Mouse (Mus musculus) liver, embryonic 14.5 days (tissue): Measurements from ENCODE around the gene Cep350. TPM values are rescaled to one million over a fixed set of nuclear protein-coding genes. Genes with fewer than 3 reads are reported as not detected.

ENCODE experiments used
- ATAC-seq: fragments of 200-750 bp; cut with Nextera tagmentation; 2 replicates; pipeline ENCODE4 v1.8.0; 2017; ENCODE audit warnings: moderate number of reproducible peaks, mild to moderate bottlenecking, moderate library complexity; ENCODE audit not compliant: insufficient read depth
- DNase-seq, 3 experiments: peaks; one replicate each; pipeline ENCODE4 v3.0.0-alpha.2; 2012 to 2013; ENCODE audit warnings: low read depth in 3 of 3, low spot score in 3 of 3
- H3K27ac ChIP-seq: fragments of 300-500 bp; sonication (generic); 2 replicates; pipeline ENCODE4 v1.5.1; 2014; ENCODE audit warnings: moderate library complexity, mild to moderate bottlenecking, control low read depth, inconsistent platforms
- H3K27me3 ChIP-seq: fragments of 300-500 bp; sonication (generic); 2 replicates; pipeline ENCODE4 v1.6.1; 2014; ENCODE audit warnings: mild to moderate bottlenecking, low read length, moderate library complexity; ENCODE audit not compliant: control insufficient read depth, insufficient read depth
- H3K36me3 ChIP-seq: fragments of 300-500 bp; sonication (generic); replicated peaks from 2 replicates; pipeline ENCODE4 v1.6.1; 2014; ENCODE audit warnings: low read depth; ENCODE audit not compliant: control insufficient read depth, insufficient read depth
- H3K4me1 ChIP-seq, 2 experiments: fragments of 200-500 bp in 1 of 2; fragments of 300-500 bp in 1 of 2; sonication (generic) in 1 of 2; replicated peaks; 2 replicates each; pipeline ENCODE4 v1.6.1; 2012 to 2014; ENCODE audit warnings: antibody characterized with exemption in 1 of 2, inconsistent platforms in 1 of 2, low read length in 1 of 2; ENCODE audit not compliant: control insufficient read depth in 2 of 2, insufficient read depth in 2 of 2
- H3K4me2 ChIP-seq: fragments of 300-500 bp; sonication (generic); 2 replicates; pipeline ENCODE4 v1.6.1; 2014; ENCODE audit warnings: low read depth, mild to moderate bottlenecking, control low read depth, moderate library complexity
- H3K4me3 ChIP-seq, 2 experiments: fragments of 200-500 bp in 1 of 2; fragments of 300-500 bp in 1 of 2; sonication (generic) in 1 of 2; 2 replicates each; pipeline ENCODE4 v1.5.1; 2012 to 2014; ENCODE audit warnings: low read depth in 2 of 2, low read length in 2 of 2, mild to moderate bottlenecking in 2 of 2, control low read depth in 1 of 2, inconsistent platforms in 1 of 2, moderate library complexity in 1 of 2; ENCODE audit not compliant: insufficient read depth in 1 of 2
- H3K9ac ChIP-seq: fragments of 300-500 bp; sonication (generic); replicated peaks from 2 replicates; pipeline ENCODE4 v1.6.1; 2014; ENCODE audit warnings: mild to moderate bottlenecking, control low read depth, moderate library complexity
- H3K9me3 ChIP-seq: fragments of 300-500 bp; sonication (generic); 2 replicates; pipeline ENCODE4 v1.6.1; 2016; ENCODE audit warnings: low read length, mixed read lengths; ENCODE audit not compliant: control insufficient read depth
- CTCF ChIP-seq: IDR thresholded peaks from 2 replicates; pipeline ENCODE4 v1.5.1; 2016; ENCODE audit warnings: antibody characterized with exemption, low read depth, control low read depth
- EP300 ChIP-seq: IDR thresholded peaks from 2 replicates; pipeline ENCODE4 v1.6.1; 2016; ENCODE audit warnings: antibody characterized with exemption, low read depth
- WGBS: fragments of 180-500 bp; shearing (Covaris S2); extraction: QIAGEN DNeasy Blood & Tissue Kit; methylation state at CpG from one replicate; pipeline ENCODE4 v1.1.7; 2014; ENCODE audit not compliant: insufficient replicate concordance; 5-methylcytosine and 5-hydroxymethylcytosine counted together
- polyA plus RNA-seq, 2 experiments: library from polyadenylated mRNA; depleted of rRNA in 1 of 2; stranded (reverse) in 1 of 2; unstranded in 1 of 2; fragments of >200 nt; fragmentation: Nextera tagmentation in 1 of 2; extraction: Ambion mirVana in 1 of 2; gene quantifications; 2 replicates each; pipeline versions ENCODE4 v1.2.1 to v1.2.3; 2012 to 2014

Cep350 gene
- polyA plus RNA-seq, 2 experiments: 3.5 to 4.2 TPM

DNA sequence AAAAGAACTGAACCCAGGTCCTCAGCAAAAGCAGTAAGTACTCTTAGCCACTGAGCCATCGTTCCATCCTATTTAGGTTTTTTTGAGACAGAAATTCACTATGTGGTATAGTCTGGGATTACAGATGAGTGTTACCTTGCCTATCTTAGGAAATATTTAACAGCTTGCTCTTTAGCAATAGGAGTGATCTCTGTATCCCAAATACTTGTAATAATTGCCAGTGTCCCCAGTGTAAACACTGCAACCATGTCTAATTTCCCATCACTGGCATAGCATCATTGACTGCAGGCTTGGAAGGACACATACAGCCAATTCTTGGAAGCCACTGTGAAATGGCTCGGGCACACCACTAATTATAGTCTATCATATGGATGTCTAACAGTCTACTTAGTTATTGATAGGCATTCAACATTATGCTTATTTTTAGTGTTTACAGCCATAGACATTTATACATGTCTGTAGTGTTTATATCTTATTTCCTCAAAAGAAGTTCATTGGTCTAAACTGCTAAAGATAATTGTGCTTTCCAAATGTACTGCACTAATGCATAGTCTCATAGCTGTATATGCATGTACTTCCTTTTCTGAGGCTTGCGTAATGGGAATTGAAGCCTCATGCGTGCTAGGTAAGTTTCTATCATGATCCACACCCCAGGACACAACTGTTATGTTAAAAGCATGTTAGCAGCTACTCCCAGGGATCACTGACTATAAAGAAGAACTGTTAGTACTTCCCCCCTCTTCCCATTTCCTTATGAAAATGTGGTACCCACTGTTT lies 146.9 kb downstream of the Cep350 start:
- no peak for TF ChIP-seq CTCF
- no peak for TF ChIP-seq EP300
- Histone ChIP-seq H3K4me1 (peaks cover 0 to 9% of the 10 kb centered on the region in 2 experiments; a peak in 3 of 4 replicates), H3K9ac (no peak overlapping the region), H3K27me3 (no peaks in the 10 kb centered on the region), H3K27ac (no peak overlapping the region), H3K36me3 (no peaks in the 10 kb centered on the region), H3K4me2 (no peak overlapping the region), H3K9me3 (no peaks in the 10 kb centered on the region), H3K4me3 (no peak overlapping the region)
- WGBS: 72% methylated on average over 4 of the region's 4 CpGs
- ATAC-seq (no peak), DNase-seq (no peak)

GRCm38 (mm10) chr1:155820646-155821045 lies 152.4 kb downstream of the Cep350 start:
- no peak for ATAC-seq
- TF ChIP-seq EP300: no peak
- Histone ChIP-seq H3K4me2 (no peak overlapping the region), H3K4me3 (no peak overlapping the region), H3K4me1 (peaks cover 0 to 2% of the 10 kb centered on the region in 2 experiments; a peak in 1 of 4 replicates), H3K27me3 (no peaks in the 10 kb centered on the region), H3K9me3 (no peaks in the 10 kb centered on the region), H3K27ac (no peak overlapping the region), H3K36me3 (no peaks in the 10 kb centered on the region), H3K9ac (no peak overlapping the region)
- 64% methylated on average over 5 of the region's 5 CpGs for WGBS
- DNase-seq: no peak

DNA sequence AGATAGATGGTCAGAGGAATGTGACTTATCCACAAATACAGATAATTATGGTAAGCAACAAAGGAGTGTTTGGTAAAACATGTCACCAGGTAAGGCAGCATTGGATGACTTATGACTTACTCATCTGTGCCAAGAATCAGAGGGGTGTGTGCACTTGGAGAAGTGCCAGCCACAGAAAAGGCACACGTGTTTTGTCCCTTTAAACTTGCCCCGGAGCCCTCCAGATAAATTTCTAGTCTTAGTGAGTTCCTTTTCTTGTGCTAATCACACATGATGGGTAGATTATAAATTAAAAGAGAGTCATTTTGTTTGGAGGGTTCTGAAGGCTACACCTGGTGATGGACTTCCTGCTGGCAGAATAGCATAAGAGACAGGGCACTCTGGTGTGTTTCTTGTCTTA lies 156.9 kb downstream of the Cep350 start:
- no peak for ATAC-seq
- 45% methylated on average over 2 of the region's 2 CpGs for WGBS
- TF ChIP-seq EP300 (no peak), CTCF (no peak)

DNA sequence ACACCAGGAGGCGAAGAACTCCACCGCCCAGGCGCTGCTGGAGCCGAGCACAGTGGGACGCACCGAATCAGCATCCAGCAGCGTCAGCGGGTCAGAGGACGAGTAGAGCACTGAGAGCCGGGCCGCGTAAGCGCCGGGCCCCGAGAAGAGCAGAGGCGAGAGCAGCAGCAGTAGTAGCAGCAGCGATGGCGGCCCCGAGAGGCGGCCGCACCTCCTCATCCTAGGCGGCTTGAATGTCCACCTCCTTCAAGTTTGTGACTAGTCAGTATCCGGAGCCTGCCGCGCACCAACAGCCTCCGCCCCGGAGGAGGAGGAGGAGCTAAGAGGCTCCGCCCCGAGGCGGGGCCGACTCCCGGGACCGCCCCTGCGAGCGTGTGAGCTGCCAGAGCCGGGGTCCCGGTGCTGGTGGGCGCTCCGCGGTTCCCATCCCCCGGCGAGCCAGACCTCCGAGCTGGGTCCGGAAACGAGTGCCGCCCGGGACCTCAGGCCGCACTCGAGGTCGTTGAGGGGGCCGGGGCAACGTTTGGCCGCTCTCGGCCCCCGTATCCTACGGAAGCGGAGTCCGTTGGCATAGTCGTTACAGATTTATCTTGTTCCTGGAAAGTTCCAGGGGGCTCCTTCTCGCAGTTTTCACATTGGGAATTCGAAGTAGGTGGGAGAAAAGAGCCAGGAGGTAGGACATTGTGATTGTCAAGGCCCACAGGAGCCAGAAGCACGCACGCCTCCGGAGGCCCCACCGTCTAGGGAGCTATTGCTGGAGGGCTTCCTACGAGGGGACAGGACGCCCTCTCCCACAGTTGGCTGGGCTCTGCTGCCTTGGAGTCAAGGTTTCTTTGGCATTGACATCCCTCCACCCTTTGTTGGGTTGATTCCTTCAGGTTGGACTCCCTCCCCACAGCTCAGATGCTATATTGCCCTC lies 160.2 kb downstream of the Cep350 start, which contains the start of gene Qsox1:
Gene Qsox1, minus strand, starts transcription at position 309 of the 919 bp plus-strand sequence.
- Histone ChIP-seq H3K27ac (peak within 1 kb of the TSS; percentile 69), H3K27me3 (no peaks in the 10 kb centered on the region), H3K36me3 (no peaks in the 10 kb centered on the region), H3K9me3 (no peaks in the 10 kb centered on the region), H3K4me2 (peak within 1 kb of the TSS; percentile 83), H3K4me3 (peak within 1 kb of the TSS; percentile 66 to 93), H3K9ac (peak within 1 kb of the TSS; percentile 85), H3K4me1 (peaks cover 7 to 33% of the 10 kb centered on the region in 2 experiments; a peak in 3 of 4 replicates)
- TF ChIP-seq CTCF: no peak
- no peak for TF ChIP-seq EP300
- WGBS: under 1% methylated on average over 67 of the region's 67 CpGs
- peak; percentile 79 to 83 (median 82) for DNase-seq
- ATAC-seq: peak; percentile 94

More for the DNA sequence above, 156.9 kb downstream of the Cep350 start:
- H3K27me3 ChIP-seq: no peaks in the 10 kb centered on the region
- DNase-seq: no peak
- H3K4me3 ChIP-seq: no peak overlapping the region
- H3K4me1 ChIP-seq: peaks cover 7 to 18% of the 10 kb centered on the region in 2 experiments; a peak in 3 of 4 replicates
- no peak overlapping the region for H3K27ac ChIP-seq
- H3K9ac ChIP-seq: no peak overlapping the region
- H3K9me3 ChIP-seq: no peaks in the 10 kb centered on the region
- no peaks in the 10 kb centered on the region for H3K36me3 ChIP-seq
- H3K4me2 ChIP-seq: no peak overlapping the region
